Mouse (Mus musculus) G1E (cell line): ENCODE results near the gene Smim15.

Experiments used
- CTCF ChIP-seq: IDR thresholded peaks from 2 replicates; pipeline ENCODE4 v1.5.1; 2012; ENCODE audit warnings: low read depth, low read length, inconsistent platforms, mixed read lengths
- GATA1 ChIP-seq: IDR thresholded peaks from 2 replicates; pipeline ENCODE4 v1.6.1; 2012; ENCODE audit warnings: borderline replicate concordance, low read length, inconsistent platforms, mixed read lengths

GRCm38 (mm10) chr13:108039902-108040301 lies 4.3 kb upstream of the Smim15 start:
- TF ChIP-seq CTCF, result no peak
- no peak for TF ChIP-seq GATA1
